Mouse (Mus musculus) cerebellum, postnatal 10 days (tissue): Measurements from ENCODE around the gene Mmgt2.

ENCODE experiments used
- DNase-seq, 2 experiments: peaks; one replicate each; pipeline ENCODE4 v3.0.0; 2021; ENCODE audit warnings: mixed read lengths in 2 of 2

The Mmgt2 gene

GRCm38 (mm10) chr11:62621586-62622283 lies 26.7 kb upstream of the Mmgt2 start:
- DNase-seq = no peak

GRCm38 (mm10) chr11:62622850-62623249 lies 25.6 kb upstream of the Mmgt2 start:
- no peak for DNase-seq

GRCm38 (mm10) chr11:62624341-62625291 lies 23.8 kb upstream of the Mmgt2 start:
- DNase-seq = peak; percentile 61 to 63

GRCm38 (mm10) chr11:62629352-62630224 lies 18.9 kb upstream of the Mmgt2 start:
- no peak for DNase-seq

- DNase-seq = peak; percentile 48 to 49
Measured at GRCm38 (mm10) chr11:62630225-62630821, 18.1 kb upstream of the Mmgt2 start.

- DNase-seq = no peak
Measured at GRCm38 (mm10) chr11:62631138-62631537, 17.3 kb upstream of the Mmgt2 start.

- no peak for DNase-seq
Measured at GRCm38 (mm10) chr11:62635406-62635805, 13.1 kb upstream of the Mmgt2 start.

GRCm38 (mm10) chr11:62636105-62636839 lies 12.2 kb upstream of the Mmgt2 start:
- no peak for DNase-seq

- DNase-seq = peak; percentile 29 to 40
Measured at GRCm38 (mm10) chr11:62636840-62637221, 11.6 kb upstream of the Mmgt2 start.

GRCm38 (mm10) chr11:62637401-62637800 lies 11.1 kb upstream of the Mmgt2 start:
- no peak for DNase-seq

GRCm38 (mm10) chr11:62637806-62638205 lies 10.7 kb upstream of the Mmgt2 start:
- DNase-seq = peak in 1 of 2 experiments; percentile 27

- no peak for DNase-seq
Measured at GRCm38 (mm10) chr11:62638402-62638801, 10.1 kb upstream of the Mmgt2 start.

GRCm38 (mm10) chr11:62640378-62640777 lies 8.1 kb upstream of the Mmgt2 start:
- peak in 1 of 2 experiments; percentile 52 for DNase-seq

- DNase-seq = no peak
Measured at GRCm38 (mm10) chr11:62642023-62642844, 6.2 kb upstream of the Mmgt2 start.

- peak; percentile 89 to 90 for DNase-seq
Measured at GRCm38 (mm10) chr11:62643011-62643631, 5.3 kb upstream of the Mmgt2 start.

- DNase-seq = no peak
Measured at GRCm38 (mm10) chr11:62643681-62644363, 4.6 kb upstream of the Mmgt2 start.

GRCm38 (mm10) chr11:62644602-62645336 lies 3.7 kb upstream of the Mmgt2 start:
- no peak for DNase-seq

GRCm38 (mm10) chr11:62645337-62645675 lies 3.2 kb upstream of the Mmgt2 start:
- DNase-seq = peak in 1 of 2 experiments; percentile 22
